Mouse (Mus musculus) small intestine, adult 2 months (tissue): ENCODE data around the gene Stap2. TPM values are rescaled to one million over a fixed set of nuclear protein-coding genes. Genes with fewer than 3 reads are reported as not detected.

Source experiments
- H3K27ac ChIP-seq: fragments of 200-500 bp; 2 replicates; pipeline ENCODE4 v1.5.1; 2012; ENCODE audit warnings: low read depth, low read length, control low read depth, inconsistent platforms; ENCODE audit not compliant: insufficient read depth
- H3K27me3 ChIP-seq: fragments of 200-500 bp; 2 replicates; pipeline ENCODE4 v1.6.1; 2012; ENCODE audit warnings: mild to moderate bottlenecking, moderate library complexity, low read length, inconsistent platforms; ENCODE audit not compliant: control insufficient read depth, insufficient read depth
- H3K36me3 ChIP-seq: fragments of 200-500 bp; 2 replicates; pipeline ENCODE4 v1.6.1; 2012; ENCODE audit warnings: mild to moderate bottlenecking, low read length, control low read depth, inconsistent platforms; ENCODE audit not compliant: control insufficient read depth, insufficient read depth
- H3K4me1 ChIP-seq: fragments of 200-500 bp; 2 replicates; pipeline ENCODE4 v1.6.1; 2012; ENCODE audit warnings: low read length, inconsistent platforms, mixed read lengths; ENCODE audit not compliant: control insufficient read depth, insufficient read depth, insufficient read length
- H3K4me3 ChIP-seq: fragments of 200-500 bp; 2 replicates; pipeline ENCODE4 v1.5.1; 2012; ENCODE audit warnings: low read depth, mild to moderate bottlenecking, control low read depth, inconsistent platforms, low read length, moderate library complexity
- CTCF ChIP-seq: fragments of 200-500 bp; IDR thresholded peaks from 2 replicates; pipeline ENCODE4 v1.5.1; 2012; ENCODE audit warnings: low read depth, mild to moderate bottlenecking, control low read depth, inconsistent platforms, low read length, moderate library complexity, mixed read lengths; ENCODE audit not compliant: insufficient replicate concordance, insufficient read length; ENCODE audit errors: extremely low read depth
- POLR2A ChIP-seq: fragments of 200-500 bp; IDR thresholded peaks from 2 replicates; pipeline ENCODE4 v1.6.1; 2012; ENCODE audit warnings: low read depth, mild to moderate bottlenecking, control low read depth, inconsistent platforms, low read length, moderate library complexity
- whole genome bisulfite sequencing: fragments of 180-500 bp; shearing (Covaris S2); methylation state at CpG from one replicate; pipeline ENCODE4 v1.1.7; 2018; 5-methylcytosine and 5-hydroxymethylcytosine counted together
- polyA plus RNA-seq: library from polyadenylated mRNA; depleted of rRNA; stranded (reverse); fragments of >200 nt; gene quantifications from 2 replicates; pipeline ENCODE4 v1.2.3, GENCODE M21; 2012

Gene Stap2
- polyA plus RNA-seq, 1 experiment: 224 TPM

DNA sequence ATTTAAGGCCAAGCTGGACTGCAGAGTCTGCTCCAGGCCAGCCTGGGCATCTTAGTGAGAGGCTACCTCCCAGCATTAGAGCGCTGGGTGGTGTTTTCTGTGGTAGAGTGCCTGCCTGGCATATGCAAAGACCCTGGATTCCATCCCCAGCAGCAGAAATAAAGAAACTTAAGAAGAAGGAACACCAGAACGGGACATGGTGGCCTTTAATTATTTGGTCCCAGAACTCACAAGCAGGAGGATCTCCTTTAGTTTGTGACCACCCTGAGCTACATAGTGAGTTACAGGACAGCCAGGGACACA is 46.8 kb downstream of the Stap2 start:
- TF ChIP-seq CTCF (no peak), POLR2A (no peak)
- Histone ChIP-seq H3K36me3 (peaks cover 9% of the 10 kb centered on the region; the same call in 1 of the 2 replicates), H3K4me3 (0 out of 2 replicates have a peak overlapping the region, but pooled peaks have one; percentile 1), H3K27me3 (no peaks in the 10 kb centered on the region), H3K27ac (peak overlapping the region; percentile 38), H3K4me1 (peaks cover 7% of the 10 kb centered on the region; the same call in 1 of the 2 replicates)
- 35% methylated on average over 2 of the region's 2 CpGs for WGBS

DNA sequence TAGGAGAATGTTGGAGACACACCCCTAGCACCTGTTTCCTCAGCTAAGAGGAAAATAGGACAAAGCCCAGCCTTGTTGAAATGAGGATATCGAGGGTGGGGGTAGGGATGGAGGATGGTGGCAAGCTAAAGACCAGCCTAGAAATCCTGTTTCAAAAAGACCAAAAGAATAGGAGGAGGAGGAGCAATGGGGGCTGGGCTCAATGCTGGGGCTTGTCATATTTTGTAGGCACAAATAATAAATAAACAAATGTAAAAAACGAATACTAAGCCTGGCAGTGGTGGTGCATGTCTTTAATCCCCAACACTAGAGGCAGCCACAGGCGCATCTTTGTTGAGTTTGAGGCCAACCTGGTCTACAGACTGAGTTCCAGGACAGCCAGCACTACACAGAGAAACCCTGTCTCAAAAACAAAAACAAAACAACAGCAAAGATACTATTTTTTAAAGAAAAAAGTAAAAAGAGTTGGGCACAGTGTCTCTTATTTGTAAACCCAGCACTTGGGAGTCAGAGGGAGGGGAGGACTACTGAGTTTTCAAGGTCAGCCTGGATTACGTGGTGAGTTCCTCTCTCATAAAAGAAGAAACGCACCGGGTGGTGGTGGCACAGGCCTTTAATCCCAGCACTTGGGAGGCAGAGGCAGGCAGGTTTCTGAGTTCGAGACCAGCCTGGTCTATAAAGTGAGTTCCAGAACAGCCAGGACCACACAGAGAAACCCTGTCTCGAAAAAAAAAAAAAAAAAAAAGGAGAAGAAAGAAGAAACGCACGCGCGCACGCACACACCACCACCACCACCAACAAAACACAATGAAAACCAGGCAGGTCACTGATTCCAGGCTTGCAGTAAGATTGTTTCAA is 47.4 kb downstream of the Stap2 start:
- Histone ChIP-seq H3K27ac (peak overlapping the region; percentile 38; the same call in 1 of the 2 replicates), H3K36me3 (peaks cover 7% of the 10 kb centered on the region; the same call in 1 of the 2 replicates), H3K4me3 (0 out of 2 replicates have a peak overlapping the region, but pooled peaks have one; percentile 1), H3K4me1 (peaks cover 7% of the 10 kb centered on the region; the same call in 1 of the 2 replicates), H3K27me3 (no peaks in the 10 kb centered on the region)
- TF ChIP-seq POLR2A (no peak), CTCF (no peak)
- 72% methylated on average over 13 of the region's 13 CpGs for WGBS

DNA sequence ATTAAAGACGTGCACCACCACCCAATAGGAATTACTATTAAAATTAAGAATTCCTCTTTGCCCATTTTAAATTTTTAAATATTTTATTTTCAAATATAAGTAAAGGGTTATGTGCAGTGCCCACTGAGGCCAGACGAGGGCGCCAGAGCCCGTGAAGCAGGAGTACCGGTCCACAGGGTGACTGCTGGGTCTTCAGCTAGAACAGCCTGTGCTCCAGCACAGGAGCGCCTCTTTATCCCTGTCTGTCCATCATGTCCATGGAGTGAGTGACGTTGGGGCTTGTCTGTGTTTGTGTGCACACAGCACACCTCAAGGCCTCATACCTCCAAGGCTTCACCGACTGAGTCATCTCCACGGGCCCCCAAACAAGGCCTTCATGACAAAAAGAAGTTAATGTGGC is 48.2 kb downstream of the Stap2 start:
- H3K36me3 ChIP-seq: peaks cover 4% of the 10 kb centered on the region; the same call in 1 of the 2 replicates
- 11% methylated on average over 9 of the region's 9 CpGs for WGBS
- H3K27me3 ChIP-seq: no peaks in the 10 kb centered on the region
- TF ChIP-seq CTCF (peak; percentile 80; the same call in 1 of the 2 replicates), POLR2A (no peak)
- H3K27ac ChIP-seq: no peak overlapping the region
- no peak overlapping the region for H3K4me3 ChIP-seq
- H3K4me1 ChIP-seq: peaks cover 7% of the 10 kb centered on the region; the same call in 1 of the 2 replicates

DNA sequence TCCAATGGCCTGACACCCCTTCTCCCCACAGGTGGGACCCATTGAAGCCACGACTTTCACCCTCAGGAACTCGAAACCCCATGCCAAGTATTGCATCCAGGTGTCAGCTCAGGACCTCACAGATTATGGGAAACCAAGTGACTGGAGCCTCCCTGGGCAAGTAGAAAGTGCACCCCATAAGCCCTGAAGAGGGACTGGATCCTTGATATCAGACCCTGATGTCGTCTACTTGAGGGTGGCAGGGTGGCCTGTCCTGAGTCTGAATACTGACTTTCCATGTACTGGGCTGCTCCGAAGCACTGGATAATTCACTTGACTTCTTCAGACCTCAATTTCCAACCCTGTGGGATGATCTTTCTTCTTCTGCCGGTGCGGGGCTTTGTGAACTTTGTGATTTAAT is 48.8 kb downstream of the Stap2 start:
- 34% methylated on average over 6 of the region's 6 CpGs for whole genome bisulfite sequencing
- Histone ChIP-seq H3K27ac (no peak overlapping the region), H3K4me1 (peaks cover 7% of the 10 kb centered on the region; the same call in 1 of the 2 replicates), H3K4me3 (peak overlapping the region; percentile 77), H3K27me3 (no peaks in the 10 kb centered on the region), H3K36me3 (peaks cover 3% of the 10 kb centered on the region; the same call in 1 of the 2 replicates)
- TF ChIP-seq POLR2A (no peak), CTCF (no peak)

DNA sequence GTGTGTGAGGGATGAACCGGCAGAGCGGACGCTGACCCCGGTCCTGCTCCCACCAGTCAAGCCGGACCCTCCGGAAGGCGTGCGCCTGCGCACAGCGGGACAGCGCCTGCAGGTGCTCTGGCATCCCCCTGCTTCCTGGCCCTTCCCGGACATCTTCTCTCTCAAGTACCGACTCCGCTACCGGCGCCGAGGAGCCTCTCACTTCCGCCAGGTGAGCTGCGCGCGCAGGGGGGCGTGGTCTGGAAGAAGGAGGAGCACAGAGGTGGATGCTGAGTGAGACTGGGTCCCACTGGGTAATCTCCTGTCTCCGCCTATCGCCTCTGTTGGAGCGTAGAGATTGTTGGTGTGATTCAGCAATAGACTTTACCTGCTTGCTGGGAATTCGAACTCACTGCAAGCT is 49.3 kb downstream of the Stap2 start:
- Histone ChIP-seq H3K4me1 (peaks cover 7% of the 10 kb centered on the region; the same call in 1 of the 2 replicates), H3K36me3 (no peaks in the 10 kb centered on the region), H3K4me3 (peak overlapping the region; percentile 77), H3K27ac (no peak overlapping the region), H3K27me3 (no peaks in the 10 kb centered on the region)
- WGBS: 21% methylated on average over 26 of the region's 26 CpGs
- TF ChIP-seq CTCF (no peak), POLR2A (peak; percentile 29; the same call in 1 of the 2 replicates)

DNA sequence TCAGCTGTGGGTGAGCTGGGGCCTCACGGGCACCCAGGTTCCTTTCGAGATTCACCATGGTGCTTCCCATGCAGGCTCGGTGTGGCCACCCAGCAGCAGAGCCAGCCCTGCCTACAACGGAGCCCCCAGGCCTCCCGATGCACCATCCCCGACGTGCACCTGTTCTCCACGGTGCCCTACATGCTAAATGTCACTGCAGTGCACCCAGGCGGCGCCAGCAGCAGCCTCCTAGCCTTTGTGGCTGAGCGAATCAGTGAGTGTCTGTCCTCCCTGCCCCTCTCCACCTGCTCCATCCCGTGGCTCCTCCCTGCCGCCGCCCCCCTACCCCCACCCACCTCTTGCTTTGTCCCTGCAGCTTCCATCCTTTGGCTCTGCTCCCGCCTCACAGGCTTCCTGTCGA is 51.2 kb downstream of the Stap2 start:
- H3K27ac ChIP-seq: no peak overlapping the region
- no peak for TF ChIP-seq CTCF
- no peak for TF ChIP-seq POLR2A
- 42% methylated on average over 16 of the region's 16 CpGs for WGBS

DNA sequence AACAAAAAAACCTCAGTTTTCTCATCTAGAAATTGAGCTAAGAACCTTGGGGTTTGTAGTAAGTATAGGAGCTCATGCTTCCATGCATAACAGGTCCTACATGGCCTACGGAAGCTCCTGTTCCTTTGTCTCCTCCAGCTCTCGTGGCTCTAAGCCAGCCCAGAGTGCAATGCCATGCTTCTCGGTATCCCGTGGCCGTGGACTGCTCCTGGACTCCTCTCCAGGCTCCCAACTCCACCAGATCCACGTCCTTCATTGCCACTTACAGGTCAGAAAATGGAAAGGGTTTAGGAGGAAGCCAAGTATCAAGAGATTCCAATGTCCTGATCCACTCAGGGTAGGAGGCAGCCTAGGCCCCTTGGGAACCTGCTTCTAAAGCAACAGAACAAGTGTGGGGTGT is 51.6 kb downstream of the Stap2 start:
- no peak overlapping the region for H3K27ac ChIP-seq
- WGBS: 72% methylated on average over 6 of the region's 6 CpGs
- H3K4me3 ChIP-seq: no peak overlapping the region
- no peaks in the 10 kb centered on the region for H3K36me3 ChIP-seq
- no peak for TF ChIP-seq POLR2A
- no peak for TF ChIP-seq CTCF
- no peaks in the 10 kb centered on the region for H3K27me3 ChIP-seq
- H3K4me1 ChIP-seq: peaks cover 3% of the 10 kb centered on the region; the same call in 1 of the 2 replicates

More for the DNA sequence above, 51.2 kb downstream of the Stap2 start:
- Histone ChIP-seq H3K4me3 (no peak overlapping the region), H3K36me3 (no peaks in the 10 kb centered on the region), H3K27me3 (no peaks in the 10 kb centered on the region), H3K4me1 (peaks cover 3% of the 10 kb centered on the region; the same call in 1 of the 2 replicates)
